Mouse (Mus musculus): ENCODE results near the gene Rbm20.

DNA sequence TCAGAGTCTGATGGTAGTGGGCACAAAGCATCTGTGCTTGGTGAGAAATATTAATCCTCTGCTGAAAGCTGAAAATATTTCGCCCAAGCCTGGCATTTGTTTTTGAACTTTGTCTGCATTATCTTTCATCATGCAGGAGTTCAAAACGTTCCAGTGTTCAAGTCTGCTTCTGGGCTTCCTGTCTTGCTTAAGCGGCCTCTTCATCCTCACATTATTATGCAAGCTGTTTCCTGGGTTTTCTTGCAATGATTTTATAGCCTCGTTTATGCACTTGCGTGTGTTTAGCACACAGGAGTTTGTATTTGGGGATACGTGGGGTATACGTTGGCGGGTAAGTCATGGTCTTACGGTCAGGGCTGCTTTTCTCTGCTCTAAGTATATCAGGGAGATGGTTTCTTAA lies 211.2 kb downstream of the Rbm20 start:
- TF ChIP-seq EP300 (IDR thresholded peaks at IDR 0.05; ENCODE audit: insufficient read depth, low read depth, low read length) (no peak), CTCF (IDR thresholded peaks at IDR 0.05; ENCODE audit: low read depth, low read length) (no peak), POLR2A (IDR thresholded peaks at IDR 0.05; ENCODE audit: insufficient read depth, low read length) (no peak)
